Mouse (Mus musculus) adrenal gland, postnatal 36 days (tissue): ENCODE measurements around the gene Ankrd54. TPM values are rescaled to one million over a fixed set of nuclear protein-coding genes. Genes with fewer than 3 reads are reported as not detected.
"Not testable (repeated sequence)": the region's sequence is repeated elsewhere in the genome, so short reads cannot be mapped to it uniquely, and the experiment has no call there.

Experiments
- DNase-seq, 2 experiments: peaks; one replicate each; pipeline ENCODE4 v3.0.0; 2021; ENCODE audit warnings: mixed read lengths in 1 of 2
- total RNA-seq, 2 experiments: library from RNA; stranded (reverse); gene quantifications; 2 replicates each; pipeline ENCODE4 v1.2.3; 2021

Ankrd54 gene
- total RNA-seq, 2 experiments from 2014 or later: 18.9 to 27.0 TPM

DNA sequence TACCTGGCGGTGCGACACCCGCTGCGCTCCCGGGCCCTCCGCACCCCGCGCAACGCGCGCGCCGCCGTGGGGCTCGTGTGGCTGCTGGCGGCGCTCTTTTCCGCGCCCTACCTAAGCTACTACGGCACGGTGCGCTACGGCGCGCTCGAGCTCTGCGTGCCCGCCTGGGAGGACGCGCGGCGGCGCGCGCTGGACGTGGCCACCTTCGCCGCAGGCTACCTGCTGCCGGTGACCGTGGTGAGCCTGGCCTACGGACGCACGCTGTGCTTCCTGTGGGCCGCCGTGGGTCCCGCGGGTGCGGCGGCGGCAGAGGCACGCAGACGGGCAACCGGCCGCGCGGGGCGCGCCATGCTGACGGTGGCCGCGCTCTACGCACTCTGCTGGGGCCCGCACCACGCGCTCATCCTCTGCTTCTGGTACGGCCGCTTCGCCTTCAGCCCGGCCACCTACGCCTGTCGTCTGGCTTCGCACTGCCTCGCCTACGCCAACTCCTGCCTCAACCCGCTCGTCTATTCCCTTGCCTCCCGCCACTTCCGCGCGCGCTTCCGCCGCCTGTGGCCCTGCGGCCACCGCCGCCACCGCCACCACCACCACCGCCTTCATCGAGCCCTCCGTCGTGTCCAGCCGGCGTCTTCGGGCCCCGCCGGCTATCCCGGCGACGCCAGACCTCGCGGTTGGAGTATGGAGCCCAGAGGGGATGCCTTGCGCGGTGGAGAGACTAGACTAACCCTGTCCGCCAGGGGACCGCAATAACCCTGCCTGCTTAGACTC lies 19.8 kb downstream of the Ankrd54 start:
- DNase-seq: peak in 1 of 2 experiments; percentile 32

GRCm38 (mm10) chr15:79041585-79041984 lies 21.1 kb downstream of the Ankrd54 start, which contains the start of gene Galr3:
Gene Galr3, plus strand, starts transcription at chr15:79041885.
- no peak for DNase-seq

DNA sequence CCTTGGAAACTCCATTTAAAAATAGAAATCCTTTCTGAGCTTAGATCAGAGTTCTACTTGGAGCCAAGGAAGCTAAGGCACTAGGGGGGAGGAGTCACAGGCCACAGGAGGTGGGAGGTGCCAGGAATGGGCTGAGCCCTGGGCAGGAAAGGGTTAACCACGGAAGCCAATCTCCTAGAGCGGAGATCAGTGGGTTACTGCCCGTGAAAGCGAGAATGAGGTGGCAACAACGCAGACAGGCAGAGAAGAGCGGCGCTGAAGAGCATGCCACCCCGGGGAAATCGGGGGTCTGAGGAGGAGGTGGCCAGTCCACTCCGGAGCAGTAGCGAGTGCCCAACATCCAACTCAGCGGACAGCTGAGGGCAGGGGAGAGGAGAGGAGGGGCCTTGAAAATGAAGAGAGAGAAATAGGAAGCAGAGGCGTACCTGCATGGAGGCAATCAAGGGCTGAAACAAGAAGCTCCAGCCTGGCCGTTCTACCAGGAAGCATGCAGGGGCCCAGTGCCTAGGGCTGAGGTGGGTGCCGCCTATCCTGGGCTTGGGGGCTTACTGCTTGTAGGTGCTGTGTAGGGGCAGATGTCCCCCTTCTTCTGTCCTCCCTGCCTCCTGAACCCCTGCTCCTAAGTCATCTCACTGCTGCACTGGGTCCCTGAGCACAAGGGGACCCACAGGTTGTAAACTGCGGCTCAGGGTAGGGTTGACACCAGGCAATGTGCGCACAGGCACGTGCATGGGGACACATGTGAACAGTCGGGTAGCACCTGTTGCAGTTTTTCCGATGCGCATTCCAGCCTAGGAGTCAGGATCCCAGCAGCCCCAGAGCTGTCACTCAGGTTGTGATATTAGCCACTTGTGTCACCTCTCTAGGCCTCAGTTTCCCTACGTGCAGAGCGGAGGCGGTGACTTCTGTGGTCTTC lies 21.9 kb downstream of the Ankrd54 start:
- DNase-seq: no peak

DNA sequence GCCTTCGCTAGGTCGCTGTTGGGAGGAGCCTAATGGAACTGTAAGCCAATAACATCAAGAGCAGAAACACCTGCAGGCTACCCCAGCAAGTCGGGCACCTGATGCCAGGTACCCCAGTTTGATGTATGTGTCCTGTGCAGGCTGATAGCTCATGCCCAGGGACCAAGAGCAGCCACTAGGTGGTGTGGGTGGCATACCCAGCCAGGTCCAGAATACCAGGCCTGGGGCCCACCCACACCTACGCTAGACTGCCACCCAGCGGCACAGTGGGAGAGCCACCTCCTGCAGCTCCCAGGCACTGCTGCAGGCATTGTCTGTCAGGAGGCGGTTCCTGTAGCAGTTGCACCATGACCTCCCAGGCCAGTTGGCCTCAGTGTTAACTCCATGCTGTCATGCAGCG lies 23.8 kb downstream of the Ankrd54 start:
- DNase-seq: peak; percentile 90 to 93

GRCm38 (mm10) chr15:79038331-79038730 lies 24.4 kb downstream of the Ankrd54 start:
- DNase-seq: no peak

- peak; percentile 85 to 92 for DNase-seq
Measured at GRCm38 (mm10) chr15:79037913-79038328, 24.8 kb downstream of the Ankrd54 start.

DNA sequence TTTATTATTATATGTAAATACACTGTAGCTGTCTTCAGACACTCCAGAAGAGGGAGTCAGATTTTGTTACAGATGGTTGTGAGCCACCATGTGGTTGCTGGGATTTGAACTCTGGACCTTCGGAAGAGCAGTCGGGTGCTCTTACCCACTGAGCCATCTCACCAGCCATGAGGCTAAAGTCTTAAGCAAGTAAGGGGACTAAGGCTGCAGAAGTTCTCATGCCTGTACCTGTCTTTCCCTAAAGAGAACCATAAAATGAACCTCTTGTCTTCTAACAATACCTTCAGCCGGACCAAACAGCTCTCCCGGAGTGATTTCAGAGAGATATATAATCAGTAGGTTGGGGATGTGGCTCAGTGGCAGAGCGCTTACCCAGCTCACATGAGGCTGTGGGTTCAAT lies 30.8 kb downstream of the Ankrd54 start:
- DNase-seq: not testable (repeated sequence)

DNA sequence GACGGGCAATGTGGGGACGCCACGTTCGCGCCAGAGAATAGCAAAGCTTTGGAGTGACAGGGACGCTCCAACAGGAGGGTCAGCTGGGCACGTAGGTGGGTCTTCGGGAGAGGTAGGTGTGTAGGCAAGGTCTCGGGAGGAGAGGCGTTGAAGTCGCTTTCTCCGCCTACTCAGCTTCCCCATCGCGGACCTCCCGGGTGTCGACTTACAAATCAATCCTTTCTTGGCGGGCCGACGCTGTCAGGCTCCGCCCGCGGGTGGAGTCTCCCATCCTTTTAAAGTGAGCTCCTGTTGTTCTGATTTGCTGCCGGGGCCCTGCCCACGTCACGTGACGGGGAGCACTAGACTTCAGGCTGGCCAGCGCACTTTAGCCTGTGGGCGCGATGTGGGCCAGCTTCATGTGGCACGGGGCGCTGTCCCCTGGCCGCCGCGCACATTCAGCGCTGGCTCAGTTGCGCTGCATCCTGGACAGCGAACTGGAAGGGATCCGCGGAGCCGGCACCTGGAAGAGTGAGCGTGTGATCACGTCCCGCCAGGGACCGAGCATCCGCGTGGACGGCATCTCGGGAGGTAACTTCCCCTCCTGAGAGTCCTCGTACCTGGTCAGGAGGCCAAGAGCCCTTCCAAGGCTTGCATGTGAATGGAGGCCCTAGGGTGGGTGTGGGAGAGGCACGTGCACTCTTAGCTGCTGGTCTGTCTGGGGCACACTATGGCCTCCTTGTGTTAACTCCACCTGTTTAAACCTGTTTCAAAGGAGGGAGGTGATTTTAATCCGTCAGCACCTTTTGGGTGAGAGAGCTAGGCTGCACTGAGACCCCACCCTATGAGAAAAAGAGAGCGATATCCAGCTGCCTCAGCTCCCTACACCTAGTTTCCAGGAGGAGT lies 31.9 kb downstream of the Ankrd54 start:
- peak; percentile 94 to 95 for DNase-seq

DNA sequence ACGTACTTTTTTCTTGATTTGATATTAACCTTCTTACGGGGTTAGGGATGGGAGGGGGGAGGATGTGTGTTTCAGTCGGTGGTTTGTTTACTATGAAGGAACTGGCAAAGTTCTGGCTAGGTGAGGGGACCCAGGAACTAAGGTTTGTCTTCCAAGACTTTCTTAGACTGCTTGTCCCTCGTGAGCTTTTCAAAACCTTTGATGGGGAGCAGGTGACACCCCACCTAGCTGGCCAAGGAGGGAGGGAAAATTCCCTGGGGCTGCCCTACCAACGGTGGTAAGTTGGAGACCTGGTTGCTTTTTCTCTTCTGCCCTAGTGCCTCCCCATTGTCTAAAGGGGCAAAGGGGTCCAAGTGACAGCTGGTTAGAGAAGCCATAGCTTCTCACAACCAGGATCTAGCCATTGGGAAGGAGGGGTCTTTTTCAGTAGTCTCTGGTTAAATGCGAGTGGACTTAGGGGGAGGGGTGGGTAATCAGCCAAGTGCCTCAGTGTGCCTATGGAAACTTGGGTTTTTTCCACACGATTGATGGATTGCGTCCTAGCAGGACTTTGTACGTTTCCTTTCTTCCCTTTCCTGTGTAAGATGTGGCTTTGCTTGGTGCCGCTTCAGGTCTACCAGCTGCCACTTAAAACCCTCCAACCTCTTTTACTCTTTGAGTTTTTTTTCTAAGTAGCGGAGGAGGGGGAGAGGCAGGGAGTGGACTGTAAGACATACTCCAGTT lies 33.0 kb downstream of the Ankrd54 start:
- DNase-seq: no peak

DNA sequence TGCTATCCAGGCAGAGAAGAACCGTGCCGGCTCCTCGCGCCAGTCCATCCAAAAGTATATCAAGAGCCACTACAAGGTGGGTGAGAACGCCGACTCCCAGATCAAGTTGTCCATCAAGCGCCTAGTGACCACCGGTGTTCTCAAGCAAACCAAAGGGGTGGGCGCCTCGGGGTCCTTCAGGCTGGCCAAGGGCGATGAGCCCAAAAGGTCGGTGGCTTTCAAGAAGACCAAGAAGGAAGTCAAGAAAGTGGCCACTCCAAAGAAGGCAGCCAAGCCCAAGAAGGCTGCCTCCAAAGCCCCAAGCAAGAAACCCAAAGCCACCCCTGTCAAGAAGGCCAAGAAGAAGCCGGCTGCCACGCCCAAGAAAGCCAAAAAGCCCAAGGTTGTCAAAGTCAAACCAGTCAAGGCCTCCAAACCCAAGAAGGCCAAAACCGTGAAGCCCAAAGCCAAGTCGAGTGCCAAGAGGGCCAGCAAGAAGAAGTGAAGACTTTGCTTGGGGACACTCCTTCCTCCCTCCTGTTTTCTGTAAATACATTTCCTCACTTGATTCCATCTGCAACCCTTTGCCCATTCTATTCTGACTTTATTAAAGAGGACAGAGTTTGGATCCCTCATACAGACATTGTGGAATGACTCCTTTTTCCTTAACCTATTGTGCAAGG lies 33.7 kb downstream of the Ankrd54 start:
- no peak for DNase-seq

DNA sequence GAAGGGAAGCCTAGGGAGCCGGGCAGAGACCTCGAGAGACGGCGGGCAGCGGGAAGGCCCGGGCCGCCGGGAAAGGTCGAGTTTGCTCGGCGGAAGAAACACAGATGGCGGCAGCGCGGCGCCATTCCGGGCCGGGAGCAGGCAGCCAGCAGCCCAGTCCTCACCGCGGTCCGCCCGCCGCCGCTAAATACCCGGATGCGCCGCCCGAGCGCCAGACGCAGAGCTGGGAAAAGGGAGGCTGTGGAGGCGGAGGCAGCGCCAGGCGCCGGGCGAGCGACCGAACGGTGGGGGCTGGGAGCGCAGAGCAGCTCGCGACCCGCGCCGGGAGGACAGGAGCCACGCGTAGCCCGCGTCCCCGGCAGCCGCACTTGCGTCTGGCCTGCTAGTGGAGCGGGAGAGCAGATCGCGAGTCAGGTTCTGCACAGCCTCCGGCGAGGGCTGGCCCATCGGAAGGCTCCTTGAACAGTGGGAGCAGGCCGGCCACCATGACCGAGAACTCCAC lies 34.4 kb downstream of the Ankrd54 start, which contains the start of gene H1f0:
Gene H1f0, plus strand, starts transcription at position 214 of the 502 bp plus-strand sequence.
- peak; percentile 97 to 98 for DNase-seq

- DNase-seq: peak; percentile 44 to 68
Measured at GRCm38 (mm10) chr15:79027291-79028205, 35.1 kb downstream of the Ankrd54 start.

- no peak for DNase-seq
Measured at GRCm38 (mm10) chr15:79026511-79027290, 36.0 kb downstream of the Ankrd54 start.

DNA sequence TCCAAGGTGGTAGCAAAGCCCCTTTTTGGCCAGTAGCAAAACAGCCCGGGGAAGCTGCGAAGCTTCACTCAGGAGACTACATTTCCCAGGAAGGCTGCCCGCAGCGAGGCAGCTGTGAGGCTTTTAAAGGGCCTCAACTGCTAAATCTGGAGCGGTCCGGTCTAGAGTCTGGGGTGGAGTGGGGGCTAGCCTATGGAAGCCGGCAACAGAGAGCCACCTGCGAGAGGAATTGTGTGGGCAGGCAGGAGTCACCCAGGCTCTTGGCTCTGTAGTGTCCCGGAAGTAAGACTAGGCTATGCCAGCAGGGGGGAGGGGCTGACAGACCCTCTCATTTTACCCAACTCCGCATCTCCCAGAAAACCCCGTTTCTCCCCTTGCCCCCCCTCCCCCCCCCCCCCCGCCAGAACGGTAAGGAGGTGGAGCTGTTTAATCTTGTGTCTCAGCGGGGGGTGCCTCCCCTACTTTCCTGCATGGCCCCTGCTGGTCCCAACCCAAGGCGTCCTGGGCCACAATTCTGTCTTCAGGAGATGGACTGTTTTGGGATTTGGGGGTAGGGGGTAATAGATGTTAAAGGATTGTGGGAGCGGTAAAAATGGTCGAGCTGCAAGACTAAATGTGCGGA lies 36.9 kb downstream of the Ankrd54 start:
- DNase-seq: no peak

- DNase-seq: no peak
Measured at GRCm38 (mm10) chr15:79023366-79023765, 39.3 kb downstream of the Ankrd54 start.

DNA sequence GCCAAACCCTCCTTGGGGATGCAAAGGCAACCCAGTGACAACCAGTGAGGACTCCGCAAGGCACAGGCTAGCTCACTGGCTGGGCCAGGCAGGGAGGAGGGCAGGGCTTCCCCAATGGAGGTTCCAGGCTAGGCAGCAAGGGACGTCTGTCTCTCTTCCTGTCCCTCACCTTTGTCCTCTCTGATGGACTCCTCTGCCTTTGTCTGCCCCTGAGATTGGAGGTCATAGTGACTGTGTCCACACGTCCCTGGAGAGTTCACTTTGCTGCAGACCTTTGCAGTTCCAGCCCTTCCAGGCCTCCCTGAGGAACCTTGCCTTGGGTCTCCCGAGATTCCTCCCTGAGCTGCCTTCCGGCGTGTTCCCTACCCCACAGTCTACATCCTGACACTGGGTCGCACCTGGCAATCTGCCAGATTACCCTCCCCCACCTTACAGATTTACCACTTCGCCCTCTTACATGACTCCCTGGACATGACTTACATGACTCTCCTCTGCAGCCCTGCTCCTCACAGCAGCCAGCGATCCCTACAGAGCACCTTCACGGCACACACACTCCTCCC lies 39.9 kb downstream of the Ankrd54 start:
- no peak for DNase-seq

DNA sequence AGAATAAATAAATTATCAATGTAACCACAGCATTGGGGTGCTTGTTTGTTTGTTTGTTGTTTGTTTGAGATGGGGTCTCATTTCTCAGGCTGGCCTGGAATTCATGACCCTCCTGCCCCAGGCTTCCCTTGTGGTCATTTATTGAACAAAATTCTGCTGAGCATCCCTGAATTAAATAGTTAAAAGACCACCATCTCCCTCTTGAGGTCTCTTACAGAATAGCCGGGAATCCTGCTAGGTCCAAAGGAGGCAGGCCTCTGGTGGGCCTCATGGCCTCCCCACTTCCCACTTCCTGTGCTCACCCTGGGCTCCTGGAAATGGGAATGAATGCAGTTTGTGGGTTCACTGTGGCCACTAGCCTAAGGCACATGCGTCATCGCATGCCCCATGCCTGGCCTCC lies 43.8 kb downstream of the Ankrd54 start:
- no peak for DNase-seq

- DNase-seq: no peak
Measured at GRCm38 (mm10) chr15:79018191-79018590, 44.5 kb downstream of the Ankrd54 start.
